Mouse (Mus musculus) embryonic facial prominence, embryonic 15.5 days (tissue): ENCODE measurements around the gene Nr2f2. TPM values are rescaled to one million over a fixed set of nuclear protein-coding genes. Genes with fewer than 3 reads are reported as not detected.
A peak's percentile ranks its signal among the peaks of the same experiment; 100 is the strongest.

Experiments
- ATAC-seq: fragments of 200-750 bp; cut with Nextera tagmentation; 2 replicates; pipeline ENCODE4 v1.8.0; 2017; ENCODE audit warnings: low read depth, moderate TSS enrichment; ENCODE audit not compliant: insufficient number of reproducible peaks, low FRiP score, low TSS enrichment
- H3K27ac ChIP-seq: fragments of 300-500 bp; sonication (generic); replicated peaks from 2 replicates; pipeline ENCODE4 v1.5.1; 2015; ENCODE audit warnings: mild to moderate bottlenecking, inconsistent platforms
- H3K27me3 ChIP-seq: fragments of 300-500 bp; sonication (generic); 2 replicates; pipeline ENCODE4 v1.6.1; 2015; ENCODE audit warnings: inconsistent platforms
- H3K36me3 ChIP-seq: fragments of 300-500 bp; sonication (generic); 2 replicates; pipeline ENCODE4 v1.6.1; 2015; ENCODE audit warnings: mild to moderate bottlenecking, inconsistent platforms
- H3K4me1 ChIP-seq: fragments of 300-500 bp; sonication (generic); 2 replicates; pipeline ENCODE4 v1.6.1; 2015; ENCODE audit warnings: inconsistent platforms
- H3K4me2 ChIP-seq: fragments of 300-500 bp; sonication (generic); replicated peaks from 2 replicates; pipeline ENCODE4 v1.6.1; 2015; ENCODE audit warnings: mild to moderate bottlenecking, inconsistent platforms
- H3K4me3 ChIP-seq: fragments of 300-500 bp; sonication (generic); replicated peaks from 2 replicates; pipeline ENCODE4 v1.5.1; 2015; ENCODE audit warnings: mild to moderate bottlenecking, inconsistent platforms
- H3K9ac ChIP-seq: fragments of 300-500 bp; sonication (generic); 2 replicates; pipeline ENCODE4 v1.6.1; 2015; ENCODE audit warnings: inconsistent platforms
- H3K9me3 ChIP-seq: fragments of 300-500 bp; sonication (generic); replicated peaks from 2 replicates; pipeline ENCODE4 v1.6.1; 2016; ENCODE audit warnings: inconsistent platforms
- WGBS: fragments of 180-500 bp; shearing (Covaris S2); methylation state at CpG from one replicate; pipeline ENCODE4 v1.1.7; 2015; 5-methylcytosine and 5-hydroxymethylcytosine counted together
- polyA plus RNA-seq: library from polyadenylated mRNA; unstranded; fragments of >200 nt; fragmentation: Nextera tagmentation; extraction: Ambion mirVana; gene quantifications from 2 replicates; pipeline ENCODE4 v1.2.1, GENCODE M21; 2015

The Nr2f2 gene
- polyA plus RNA-seq, 1 experiment from 2014 or later, result 35.6 TPM

GRCm38 (mm10) chr7:70357516-70358019 is 9.0 kb downstream of the Nr2f2 start:
- no peaks in the 10 kb centered on the region for H3K36me3 ChIP-seq
- WGBS, result 23% methylated on average over 17 of the region's 17 CpGs
- H3K4me3 ChIP-seq, result peak overlapping the region; percentile 71
- ATAC-seq, result no peak
- peak overlapping the region; percentile 85 for H3K4me2 ChIP-seq
- no peak overlapping the region for H3K27ac ChIP-seq
- H3K4me1 ChIP-seq, result peaks cover 35% of the 10 kb centered on the region
- no peaks in the 10 kb centered on the region for H3K9me3 ChIP-seq
- peak overlapping the region; percentile 79 for H3K9ac ChIP-seq
- H3K27me3 ChIP-seq, result peaks cover 26% of the 10 kb centered on the region

- no peak for ATAC-seq
- WGBS, result 59% methylated on average over 3 of the region's 3 CpGs
- H3K4me1 ChIP-seq, result peaks cover 32% of the 10 kb centered on the region
- H3K9ac ChIP-seq, result peak overlapping the region; percentile 26; the same call in 1 of the 2 replicates
- no peak overlapping the region for H3K27ac ChIP-seq
- H3K4me2 ChIP-seq, result peak overlapping the region; percentile 85
- H3K27me3 ChIP-seq, result peaks cover 20% of the 10 kb centered on the region; the same call in 1 of the 2 replicates
- peak overlapping the region; percentile 71 for H3K4me3 ChIP-seq
- H3K36me3 ChIP-seq, result no peaks in the 10 kb centered on the region
- H3K9me3 ChIP-seq, result no peaks in the 10 kb centered on the region
Measured at GRCm38 (mm10) chr7:70356691-70357515, 9.6 kb downstream of the Nr2f2 start.

GRCm38 (mm10) chr7:70355691-70356568 is 10.6 kb downstream of the Nr2f2 start:
- no peaks in the 10 kb centered on the region for H3K9me3 ChIP-seq
- no peak overlapping the region for H3K27ac ChIP-seq
- no peak for ATAC-seq
- H3K4me2 ChIP-seq, result peak overlapping the region; percentile 85
- peaks cover 19% of the 10 kb centered on the region; the same call in 1 of the 2 replicates for H3K27me3 ChIP-seq
- H3K4me3 ChIP-seq, result peak overlapping the region; percentile 71
- H3K36me3 ChIP-seq, result no peaks in the 10 kb centered on the region
- WGBS, result 38% methylated on average over 5 of the region's 5 CpGs
- peaks cover 31% of the 10 kb centered on the region for H3K4me1 ChIP-seq
- H3K9ac ChIP-seq, result no peak overlapping the region

GRCm38 (mm10) chr7:70355357-70355620 is 11.2 kb downstream of the Nr2f2 start:
- H3K27ac ChIP-seq, result 0 out of 2 replicates have a peak overlapping the region, but pooled peaks have one; percentile 7
- ATAC-seq, result no peak
- peaks cover 19% of the 10 kb centered on the region; the same call in 1 of the 2 replicates for H3K27me3 ChIP-seq
- no peaks in the 10 kb centered on the region for H3K36me3 ChIP-seq
- H3K4me3 ChIP-seq, result peak overlapping the region; percentile 71; the same call in 1 of the 2 replicates
- H3K9me3 ChIP-seq, result no peaks in the 10 kb centered on the region
- 40% methylated on average over 2 of the region's 2 CpGs for WGBS
- H3K4me1 ChIP-seq, result peaks cover 30% of the 10 kb centered on the region
- no peak overlapping the region for H3K9ac ChIP-seq
- H3K4me2 ChIP-seq, result peak overlapping the region; percentile 37

- peak overlapping the region; percentile 71 for H3K4me3 ChIP-seq
- peak overlapping the region; percentile 37 for H3K4me2 ChIP-seq
- WGBS, result 35% methylated on average over 14 of the region's 14 CpGs
- H3K27me3 ChIP-seq, result peaks cover 19% of the 10 kb centered on the region; the same call in 1 of the 2 replicates
- H3K4me1 ChIP-seq, result peaks cover 25% of the 10 kb centered on the region
- no peaks in the 10 kb centered on the region for H3K9me3 ChIP-seq
- no peak for ATAC-seq
- no peaks in the 10 kb centered on the region for H3K36me3 ChIP-seq
- 0 out of 2 replicates have a peak overlapping the region, but pooled peaks have one; percentile 9 for H3K9ac ChIP-seq
- 0 out of 2 replicates have a peak overlapping the region, but pooled peaks have one; percentile 7 for H3K27ac ChIP-seq
Measured at GRCm38 (mm10) chr7:70354606-70355356, 11.8 kb downstream of the Nr2f2 start.

GRCm38 (mm10) chr7:70353151-70353550 is 13.4 kb downstream of the Nr2f2 start:
- Histone ChIP-seq H3K9me3 (no peaks in the 10 kb centered on the region), H3K27me3 (peaks cover 32% of the 10 kb centered on the region), H3K4me3 (peak overlapping the region; percentile 6; the same call in 1 of the 2 replicates), H3K27ac (no peak overlapping the region), H3K36me3 (no peaks in the 10 kb centered on the region), H3K9ac (no peak overlapping the region), H3K4me2 (0 out of 2 replicates have a peak overlapping the region, but pooled peaks have one; percentile 10), H3K4me1 (peaks cover 23% of the 10 kb centered on the region)
- 33% methylated on average over 4 of the region's 4 CpGs for WGBS
- no peak for ATAC-seq

- Histone ChIP-seq H3K36me3 (no peaks in the 10 kb centered on the region), H3K27me3 (peaks cover 37% of the 10 kb centered on the region), H3K4me1 (peaks cover 23% of the 10 kb centered on the region), H3K4me3 (peak overlapping the region; percentile 58; the same call in 1 of the 2 replicates), H3K27ac (no peak overlapping the region), H3K9ac (no peak overlapping the region), H3K4me2 (peak overlapping the region; percentile 69), H3K9me3 (no peaks in the 10 kb centered on the region)
- ATAC-seq, result no peak
- WGBS, result 43% methylated on average over 3 of the region's 3 CpGs
Measured at GRCm38 (mm10) chr7:70352617-70353016, 13.9 kb downstream of the Nr2f2 start.

GRCm38 (mm10) chr7:70351981-70352560 is 14.5 kb downstream of the Nr2f2 start:
- Histone ChIP-seq H3K9me3 (no peaks in the 10 kb centered on the region), H3K4me2 (peak overlapping the region; percentile 69), H3K4me3 (peak overlapping the region; percentile 58), H3K36me3 (no peaks in the 10 kb centered on the region), H3K9ac (no peak overlapping the region), H3K27me3 (peaks cover 39% of the 10 kb centered on the region), H3K4me1 (peaks cover 23% of the 10 kb centered on the region), H3K27ac (peak overlapping the region; percentile 90)
- WGBS, result 3% methylated on average over 1 of the region's 1 CpGs
- ATAC-seq, result no peak

GRCm38 (mm10) chr7:70350781-70351551 is 15.6 kb downstream of the Nr2f2 start:
- Histone ChIP-seq H3K27ac (peak overlapping the region; percentile 90), H3K36me3 (no peaks in the 10 kb centered on the region), H3K9me3 (no peaks in the 10 kb centered on the region), H3K4me1 (peaks cover 24% of the 10 kb centered on the region), H3K4me2 (peak overlapping the region; percentile 69), H3K4me3 (peak overlapping the region; percentile 58), H3K27me3 (peaks cover 44% of the 10 kb centered on the region), H3K9ac (peak overlapping the region; percentile 50)
- under 1% methylated on average over 51 of the region's 55 CpGs for WGBS
- peak; percentile 79 for ATAC-seq
